Mouse (Mus musculus) kidney, embryonic 14.5 days (tissue): Measurements from ENCODE around the gene Fance. TPM values are rescaled to one million over a fixed set of nuclear protein-coding genes. Genes with fewer than 3 reads are reported as not detected.
"Not testable (repeated sequence)": the region's sequence is repeated elsewhere in the genome, so short reads cannot be mapped to it uniquely, and the experiment has no call there.

Experiments used
- ATAC-seq: fragments of 200-750 bp; cut with Nextera tagmentation; 2 replicates; pipeline ENCODE4 v1.8.0; 2017; ENCODE audit warnings: moderate number of reproducible peaks, mild to moderate bottlenecking, moderate TSS enrichment, moderate library complexity; ENCODE audit not compliant: low FRiP score, low TSS enrichment
- H3K27ac ChIP-seq: fragments of 300-500 bp; sonication (generic); 2 replicates; pipeline ENCODE4 v1.5.1; 2014; ENCODE audit warnings: low read depth, mild to moderate bottlenecking, low read length, moderate library complexity, mixed read lengths
- H3K27me3 ChIP-seq: fragments of 300-500 bp; sonication (generic); 2 replicates; pipeline ENCODE4 v1.6.1; 2014; ENCODE audit warnings: mild to moderate bottlenecking, low read length; ENCODE audit not compliant: control insufficient read depth, insufficient read depth
- H3K36me3 ChIP-seq: fragments of 300-500 bp; sonication (generic); 2 replicates; pipeline ENCODE4 v1.6.1; 2014; ENCODE audit warnings: low read length, mixed read lengths; ENCODE audit not compliant: control insufficient read depth, insufficient read depth
- H3K4me1 ChIP-seq: fragments of 300-500 bp; sonication (generic); 2 replicates; pipeline ENCODE4 v1.6.1; 2014; ENCODE audit warnings: low read length, mixed read lengths; ENCODE audit not compliant: control insufficient read depth, insufficient read depth
- H3K4me2 ChIP-seq: fragments of 300-500 bp; sonication (generic); replicated peaks from 2 replicates; pipeline ENCODE4 v1.6.1; 2014; ENCODE audit warnings: low read depth, mild to moderate bottlenecking, low read length
- H3K4me3 ChIP-seq: fragments of 300-500 bp; sonication (generic); 2 replicates; pipeline ENCODE4 v1.5.1; 2014; ENCODE audit warnings: mild to moderate bottlenecking, low read length
- H3K9ac ChIP-seq: fragments of 300-500 bp; sonication (generic); 2 replicates; pipeline ENCODE4 v1.6.1; 2014; ENCODE audit warnings: low read depth, mild to moderate bottlenecking, low read length, moderate library complexity
- H3K9me3 ChIP-seq: fragments of 300-500 bp; sonication (generic); 2 replicates; pipeline ENCODE4 v1.6.1; 2016; ENCODE audit warnings: low read length; ENCODE audit not compliant: control insufficient read depth
- WGBS: fragments of 180-500 bp; shearing (Covaris S2); extraction: QIAGEN DNeasy Blood & Tissue Kit; methylation state at CpG from one replicate; pipeline ENCODE4 v1.1.7; 2014; 5-methylcytosine and 5-hydroxymethylcytosine counted together
- polyA plus RNA-seq: library from polyadenylated mRNA; unstranded; fragments of >200 nt; fragmentation: Nextera tagmentation; extraction: Ambion mirVana; gene quantifications from 2 replicates; pipeline ENCODE4 v1.2.1, GENCODE M21; 2014

Gene Fance
- polyA plus RNA-seq, 1 experiment from 2014 or later: 31.9 TPM

DNA sequence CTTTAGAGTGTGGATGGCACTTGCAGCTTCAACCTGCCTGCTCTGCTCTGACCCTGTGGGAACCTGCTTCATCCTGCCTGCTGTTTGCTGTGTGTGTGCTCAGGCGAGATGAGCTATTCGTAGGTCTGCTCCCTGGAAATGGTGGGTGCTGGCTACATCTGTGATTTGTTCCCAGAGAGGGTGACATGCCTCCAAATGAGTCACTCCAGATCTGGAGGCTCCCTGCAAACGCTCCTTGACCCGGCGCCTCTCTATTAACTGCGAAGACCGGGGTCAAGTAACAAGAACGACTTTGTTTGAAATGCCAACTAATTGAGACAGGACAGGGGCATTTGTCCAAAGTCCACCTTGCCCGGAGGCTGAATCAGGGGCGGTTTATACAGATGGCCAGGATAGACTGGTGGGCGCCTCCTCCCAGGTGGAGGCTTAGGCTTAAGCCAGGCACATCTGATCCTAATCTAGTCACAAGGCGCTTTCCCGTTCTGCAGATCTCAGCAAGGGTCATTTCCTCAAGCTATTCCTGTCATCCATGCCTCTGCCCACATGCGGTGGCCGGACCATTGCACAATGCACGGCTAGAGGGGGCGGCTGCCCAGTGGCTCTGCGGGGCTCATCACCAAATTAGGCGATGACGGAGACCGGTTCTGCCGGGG is 14.5 kb downstream of the Fance start:
- Histone ChIP-seq H3K27me3 (no peaks in the 10 kb centered on the region), H3K4me2 (peak overlapping the region; percentile 95), H3K4me1 (peaks cover 29% of the 10 kb centered on the region), H3K9ac (peak overlapping the region; percentile 92), H3K27ac (peak overlapping the region; percentile 97), H3K9me3 (no peaks in the 10 kb centered on the region), H3K36me3 (peaks cover 35% of the 10 kb centered on the region), H3K4me3 (peak overlapping the region; percentile 96)
- 5% methylated on average over 22 of the region's 22 CpGs for WGBS
- ATAC-seq: peak; percentile 29; the same call in 1 of the 2 replicates

DNA sequence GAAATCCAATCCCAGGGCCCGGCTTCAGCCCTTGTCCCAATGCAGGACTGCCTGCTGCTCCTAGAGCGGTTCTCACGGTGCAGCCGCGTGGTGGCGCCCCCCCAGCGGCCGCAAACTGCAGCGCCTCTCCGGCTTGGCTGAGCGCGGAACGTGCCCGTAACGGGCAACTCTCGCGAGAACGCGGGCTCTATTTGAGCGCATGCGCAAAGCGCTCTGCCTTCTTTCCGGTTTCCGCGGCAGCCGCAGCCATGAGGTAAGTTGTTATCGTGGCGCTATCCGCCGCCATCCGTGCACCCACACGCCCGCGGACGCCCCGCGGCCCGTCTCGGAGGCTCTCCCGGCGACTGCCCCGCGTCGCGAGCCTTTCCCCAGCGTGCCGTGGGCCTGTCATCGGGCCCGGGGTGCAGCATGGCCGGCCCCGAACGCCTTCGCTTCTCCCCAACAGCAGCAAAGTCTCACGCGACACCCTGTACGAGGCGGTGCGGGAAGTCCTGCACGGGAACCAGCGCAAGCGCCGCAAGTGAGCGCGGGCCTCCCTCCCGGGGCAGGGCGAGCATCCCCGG is 15.1 kb downstream of the Fance start, which contains the start of gene Rpl10a:
TSS of gene Rpl10a (plus strand) at position 106 of the 563 bp plus-strand sequence.
- Histone ChIP-seq H3K4me1 (peaks cover 36% of the 10 kb centered on the region), H3K4me3 (peak within 1 kb of the TSS; percentile 96), H3K27ac (peak within 1 kb of the TSS; percentile 97), H3K27me3 (no peaks in the 10 kb centered on the region), H3K9me3 (no peaks in the 10 kb centered on the region), H3K36me3 (peaks cover 39% of the 10 kb centered on the region), H3K9ac (peak within 1 kb of the TSS; percentile 92), H3K4me2 (peak within 1 kb of the TSS; percentile 95)
- peak; percentile 85 for ATAC-seq
- under 1% methylated on average over 67 of the region's 67 CpGs for WGBS

DNA sequence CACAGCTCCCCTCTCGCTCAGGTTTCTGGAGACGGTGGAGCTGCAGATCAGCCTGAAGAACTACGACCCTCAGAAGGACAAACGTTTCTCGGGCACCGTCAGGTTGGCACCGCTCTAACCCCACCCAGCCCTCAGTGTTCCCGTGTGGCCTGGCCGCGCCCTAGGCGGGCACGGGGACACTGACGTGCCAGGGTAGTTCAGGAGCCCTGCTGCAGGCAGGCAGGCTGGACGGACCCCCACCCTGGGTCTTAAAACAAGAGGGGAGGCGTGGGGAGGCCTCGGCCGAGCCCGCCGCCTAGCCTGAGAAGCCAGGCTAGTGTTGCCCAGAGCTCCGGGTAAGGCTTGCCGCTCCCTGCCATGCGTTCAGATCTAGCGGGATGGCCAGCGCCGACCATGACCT is 15.6 kb downstream of the Fance start:
- Histone ChIP-seq H3K9me3 (no peaks in the 10 kb centered on the region), H3K36me3 (peaks cover 39% of the 10 kb centered on the region), H3K4me1 (peaks cover 39% of the 10 kb centered on the region), H3K27ac (peak overlapping the region; percentile 97), H3K27me3 (no peaks in the 10 kb centered on the region), H3K9ac (peak overlapping the region; percentile 92), H3K4me2 (peak overlapping the region; percentile 95), H3K4me3 (peak overlapping the region; percentile 96)
- 0% methylated on average over 25 of the region's 25 CpGs for WGBS
- ATAC-seq: no peak

DNA sequence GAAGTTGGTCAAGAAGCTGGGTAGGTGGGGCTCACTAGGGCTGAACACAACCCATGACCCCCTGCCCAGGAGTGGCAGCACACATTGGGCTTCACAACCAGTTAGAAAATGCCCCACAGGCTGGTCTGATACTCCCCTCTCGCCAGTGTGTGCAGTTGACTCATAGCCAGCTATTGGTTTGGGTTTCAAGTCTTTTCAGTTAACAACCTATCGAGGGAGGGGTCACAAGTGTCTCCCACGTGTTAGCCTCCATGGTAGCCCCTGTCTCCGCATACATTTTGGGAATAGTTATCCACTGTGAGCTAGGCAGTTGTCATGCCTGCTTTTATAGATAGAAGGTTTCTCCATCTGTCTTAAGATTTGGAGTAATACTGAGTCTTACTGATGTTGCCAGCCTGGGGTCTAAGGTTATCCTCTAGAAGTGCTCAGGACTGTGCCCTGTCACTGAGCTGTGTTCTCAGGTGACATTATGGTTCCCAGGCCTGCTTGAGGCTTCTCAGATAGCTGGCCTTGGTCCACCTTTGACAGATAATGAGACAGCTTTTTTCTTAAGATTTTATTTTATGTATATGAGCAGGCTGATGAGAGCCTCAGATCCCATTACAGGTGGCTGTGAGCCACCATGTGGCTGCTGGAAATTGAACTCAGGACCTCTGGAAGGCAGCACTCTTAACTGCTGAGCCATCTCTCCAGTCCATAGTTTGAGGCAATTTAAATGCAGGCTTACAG is 16.3 kb downstream of the Fance start:
- no peaks in the 10 kb centered on the region for H3K27me3 ChIP-seq
- peak overlapping the region; percentile 95 for H3K4me2 ChIP-seq
- 3% methylated on average over 4 of the region's 4 CpGs for WGBS
- peak overlapping the region; percentile 97 for H3K27ac ChIP-seq
- no peak for ATAC-seq
- H3K9ac ChIP-seq: peak overlapping the region; percentile 92
- peaks cover 45% of the 10 kb centered on the region for H3K36me3 ChIP-seq
- peak overlapping the region; percentile 96 for H3K4me3 ChIP-seq
- H3K4me1 ChIP-seq: peaks cover 45% of the 10 kb centered on the region
- no peaks in the 10 kb centered on the region for H3K9me3 ChIP-seq

DNA sequence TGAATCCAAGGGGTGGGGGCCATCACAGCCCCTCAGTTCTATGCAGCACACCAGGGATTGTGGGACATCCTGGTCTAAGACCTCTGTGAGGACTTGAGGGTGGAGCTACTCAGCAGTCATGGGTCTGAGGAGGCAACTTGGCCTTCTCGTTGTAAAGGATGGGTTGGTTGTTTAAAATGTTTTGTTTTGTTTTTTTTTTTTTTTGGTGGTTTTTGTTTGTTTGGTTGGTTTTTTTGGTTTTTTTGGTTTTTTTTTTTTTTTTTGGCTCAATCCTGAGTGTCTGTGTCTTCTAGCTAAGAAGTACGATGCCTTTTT is 16.9 kb downstream of the Fance start:
- peak overlapping the region; percentile 95 for H3K4me2 ChIP-seq
- no peaks in the 10 kb centered on the region for H3K27me3 ChIP-seq
- H3K9me3 ChIP-seq: no peaks in the 10 kb centered on the region
- peak overlapping the region; percentile 96 for H3K4me3 ChIP-seq
- peaks cover 48% of the 10 kb centered on the region for H3K4me1 ChIP-seq
- 38% methylated on average over 2 of the region's 2 CpGs for WGBS
- H3K27ac ChIP-seq: peak overlapping the region; percentile 97
- H3K9ac ChIP-seq: peak overlapping the region; percentile 92
- ATAC-seq: no peak
- peaks cover 50% of the 10 kb centered on the region for H3K36me3 ChIP-seq

DNA sequence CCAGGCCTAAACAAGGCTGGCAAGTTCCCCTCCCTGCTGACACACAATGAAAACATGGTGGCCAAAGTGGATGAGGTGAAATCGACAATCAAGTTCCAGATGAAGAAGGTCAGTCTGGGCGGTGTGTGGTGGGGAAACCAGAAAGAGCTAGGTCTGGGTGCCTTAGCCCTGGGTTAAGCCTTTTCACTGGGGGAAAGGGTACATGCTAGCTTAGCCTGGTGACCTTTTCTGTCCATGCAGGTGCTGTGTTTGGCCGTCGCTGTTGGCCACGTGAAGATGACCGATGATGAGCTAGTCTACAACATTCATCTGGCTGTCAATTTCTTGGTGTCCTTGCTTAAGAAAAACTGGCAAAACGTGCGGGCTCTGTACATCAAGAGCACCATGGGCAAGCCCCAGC is 17.3 kb downstream of the Fance start:
- H3K27ac ChIP-seq, H3K9ac ChIP-seq, ATAC-seq, H3K9me3 ChIP-seq, H3K27me3 ChIP-seq: not testable (repeated sequence)
- peaks cover 52% of the 10 kb centered on the region for H3K36me3 ChIP-seq
- peaks cover 51% of the 10 kb centered on the region for H3K4me1 ChIP-seq
- H3K4me2 ChIP-seq: peak overlapping the region; percentile 95
- peak overlapping the region; percentile 96; the same call in 1 of the 2 replicates for H3K4me3 ChIP-seq
- WGBS: 62% methylated on average over 7 of the region's 8 CpGs

DNA sequence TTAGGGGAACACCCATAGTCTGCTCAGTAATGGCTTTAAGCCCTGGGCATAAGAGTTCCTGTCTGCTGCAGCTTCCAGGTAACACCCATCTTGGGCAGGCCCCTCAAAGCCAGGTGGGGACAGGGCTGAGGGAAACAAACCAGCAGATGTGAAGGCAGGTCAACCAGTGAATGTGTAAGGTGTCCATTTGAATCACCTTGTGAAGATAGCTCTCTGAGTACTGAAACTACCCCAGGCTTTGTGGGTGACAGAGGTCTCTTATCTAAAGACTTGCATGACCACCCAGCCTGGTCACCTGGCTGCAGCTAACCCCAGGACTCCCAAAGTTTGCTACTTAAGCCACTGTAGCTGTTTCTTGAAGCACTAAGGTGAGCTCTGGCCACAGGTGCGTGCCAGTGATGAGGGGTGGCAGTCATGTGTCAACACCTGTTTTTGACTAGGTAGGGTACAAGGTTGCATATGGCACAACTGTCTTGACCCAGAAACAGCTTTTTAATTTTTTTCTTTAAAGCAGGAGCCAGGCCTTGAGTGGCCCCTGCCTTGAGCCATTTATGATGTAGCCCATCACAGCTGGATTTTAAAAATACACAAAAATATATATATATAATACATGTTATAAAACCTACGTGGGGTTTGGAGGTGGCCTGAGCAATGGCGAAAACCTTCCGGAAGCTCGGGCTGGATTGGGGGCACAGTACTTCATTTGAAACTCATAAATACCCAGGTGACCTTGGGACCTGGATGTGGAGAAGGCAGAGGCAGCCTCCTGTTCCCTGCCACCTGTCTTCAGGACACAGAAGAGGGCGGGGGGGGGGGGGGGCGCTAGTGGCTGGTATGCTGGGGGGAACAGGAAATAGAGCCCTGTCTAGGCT is 18.2 kb downstream of the Fance start:
- Histone ChIP-seq H3K36me3 (peaks cover 61% of the 10 kb centered on the region), H3K27me3 (no peaks in the 10 kb centered on the region), H3K9ac (no peak overlapping the region), H3K27ac (no peak overlapping the region), H3K4me2 (no peak overlapping the region), H3K4me3 (no peak overlapping the region), H3K4me1 (peaks cover 51% of the 10 kb centered on the region), H3K9me3 (no peaks in the 10 kb centered on the region)
- ATAC-seq: no peak
- 37% methylated on average over 5 of the region's 7 CpGs for WGBS

DNA sequence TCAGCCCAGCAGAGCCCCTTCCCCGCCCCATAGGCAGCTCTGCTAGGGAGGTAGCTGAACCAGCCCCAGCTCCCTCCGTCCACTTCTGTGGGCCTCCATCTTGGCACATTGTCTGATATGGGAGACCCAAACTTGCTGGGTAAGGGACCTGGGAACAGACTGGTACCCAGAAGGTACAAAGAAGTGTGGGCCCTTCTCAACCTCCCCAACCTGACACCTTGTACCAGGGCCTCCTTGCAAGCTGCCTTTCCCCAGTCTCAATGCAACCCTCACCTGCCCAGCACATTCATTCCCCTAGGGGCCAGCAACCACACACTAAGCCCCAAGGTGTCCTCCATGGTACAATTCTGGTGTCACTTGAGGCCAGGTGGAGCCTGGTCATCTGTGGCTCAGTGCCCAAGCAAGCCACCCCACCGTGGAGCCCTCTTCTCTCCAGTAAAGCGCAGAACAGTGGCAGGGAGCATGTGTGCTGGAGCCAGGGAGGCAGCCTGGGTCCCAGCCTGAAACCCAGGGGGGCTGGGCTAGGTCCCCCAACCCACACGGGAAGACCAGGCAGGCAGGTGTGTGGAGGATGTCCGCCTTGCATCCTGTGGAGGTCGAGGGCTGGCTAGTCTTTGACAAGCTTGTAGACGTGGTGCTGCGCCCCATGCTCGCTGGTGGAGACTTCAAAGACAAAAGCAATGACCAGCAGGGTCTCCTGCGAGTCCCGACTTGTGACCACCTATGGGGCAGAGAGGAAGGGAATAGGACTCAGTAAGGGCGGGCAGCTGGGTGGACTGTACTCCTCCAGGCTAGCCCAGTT is 19.0 kb downstream of the Fance start:
- Histone ChIP-seq H3K4me3 (no peak overlapping the region), H3K36me3 (peaks cover 66% of the 10 kb centered on the region), H3K27ac (peak overlapping the region; percentile 38; the same call in 1 of the 2 replicates), H3K4me2 (no peak overlapping the region), H3K9me3 (no peaks in the 10 kb centered on the region), H3K9ac (no peak overlapping the region), H3K27me3 (no peaks in the 10 kb centered on the region), H3K4me1 (peaks cover 48% of the 10 kb centered on the region)
- WGBS: 35% methylated on average over 13 of the region's 13 CpGs
- no peak for ATAC-seq
